Comparison of ENCODE assay signal across 8 mouse cellular contexts in the genomic region with DNA sequence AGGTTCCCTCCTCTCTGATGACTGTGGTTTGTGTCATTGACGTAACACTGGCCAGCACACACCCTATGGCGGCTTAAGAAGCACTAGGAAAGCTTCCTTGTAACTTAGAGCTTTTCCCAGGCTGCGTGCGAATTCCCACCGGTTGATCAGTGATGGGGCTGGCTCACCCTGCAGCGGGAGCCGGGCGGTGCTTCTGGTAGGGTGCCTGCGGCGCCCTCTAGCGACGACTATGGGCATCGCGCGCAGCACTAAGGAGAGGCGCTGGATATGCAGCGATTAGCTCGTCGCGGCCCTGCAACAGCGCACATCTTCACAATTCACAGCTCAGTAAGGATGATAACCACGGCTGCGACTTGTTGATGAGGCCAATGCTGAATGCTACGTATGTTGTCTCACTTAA. TPM values are rescaled to one million over a fixed set of nuclear protein-coding genes. Genes with fewer than 3 reads are reported as not detected.
DNase-seq lines count a peak whose midpoint lies in the region; ATAC-seq and TF ChIP-seq lines count a peak whose summit lies in the region.

No protein-coding gene starts in this region.

- H3K4me2 ChIP-seq in forebrain, embryonic 14.5 days (ENCODE audit: low read length): peak overlapping the region; percentile 30
- peak overlapping the region; percentile 23; the same call in 1 of the 2 replicates for H3K4me2 ChIP-seq in lung, embryonic 14.5 days

- peak; percentile 91 for DNase-seq in R1 (ENCODE audit: low read depth, low spot score)
- peak; percentile 88 for DNase-seq in cerebellum, adult 11-12 months
- peak; percentile 93 for DNase-seq in forebrain, embryonic 14.5 days (ENCODE audit: low spot score)
- DNase-seq in layer of hippocampus, adult 18-20 months (ENCODE audit: low spot score in 2 of 2): peak; percentile 85 to 95
- peak; percentile 87 for DNase-seq in lung, embryonic 14.5 days
- peak; percentile 95 for DNase-seq in retina, embryonic 14.5 days (ENCODE audit: low spot score)
- DNase-seq in urinary bladder, postnatal 36 days (ENCODE audit: low spot score in 2 of 2): peak; percentile 59 to 60

- no peaks in the 10 kb centered on the region for H3K27me3 ChIP-seq in forebrain, embryonic 14.5 days (replicated peaks; ENCODE audit: control insufficient read depth, insufficient read depth, low read length)
- peaks cover 26% of the 10 kb centered on the region for H3K27me3 ChIP-seq in lung, embryonic 14.5 days (ENCODE audit: insufficient read depth, low read length)

- H3K9me3 ChIP-seq in forebrain, embryonic 14.5 days (replicated peaks; ENCODE audit: control insufficient read depth, low read length): no peaks in the 10 kb centered on the region
- H3K9me3 ChIP-seq in lung, embryonic 14.5 days (ENCODE audit: low read depth, low read length): no peaks in the 10 kb centered on the region

- peak overlapping the region; percentile 46; the same call in 1 of the 2 replicates for H3K9ac ChIP-seq in forebrain, embryonic 14.5 days (ENCODE audit: low read length)
- H3K9ac ChIP-seq in lung, embryonic 14.5 days: no peak overlapping the region

- no peaks in the 10 kb centered on the region for H3K36me3 ChIP-seq in forebrain, embryonic 14.5 days (ENCODE audit: control insufficient read depth, insufficient read depth, low read length)
- no peaks in the 10 kb centered on the region for H3K36me3 ChIP-seq in lung, embryonic 14.5 days (ENCODE audit: insufficient read depth)

- ATAC-seq in forebrain, embryonic 14.5 days: peak; percentile 70
- ATAC-seq in hematopoietic stem cell, adult 5-6 weeks (replicated peaks in 1 of 2; ENCODE audit: insufficient read depth in 1 of 2, low FRiP score in 2 of 2, low TSS enrichment in 1 of 2, low read depth in 1 of 2, poor library complexity in 2 of 2, severe bottlenecking in 2 of 2): peak; percentile 69 to 77
- ATAC-seq in lung, embryonic 14.5 days (ENCODE audit: insufficient read depth): no peak

- no peak overlapping the region for H3K27ac ChIP-seq in forebrain, embryonic 14.5 days (ENCODE audit: low read depth, low read length)
- H3K27ac ChIP-seq in lung, embryonic 14.5 days (ENCODE audit: low read depth): no peak overlapping the region

- H3K4me1 ChIP-seq in forebrain, embryonic 14.5 days (ENCODE audit: control insufficient read depth, insufficient read depth, low read length): peaks cover 5% of the 10 kb centered on the region
- H3K4me1 ChIP-seq in lung, embryonic 14.5 days (ENCODE audit: insufficient read depth): no peaks in the 10 kb centered on the region

- WGBS in forebrain, embryonic 14.5 days: under 1% methylated on average over 24 of the region's 24 CpGs
- WGBS in lung, embryonic 14.5 days: under 1% methylated on average over 24 of the region's 24 CpGs

- H3K4me3 ChIP-seq in forebrain, embryonic 14.5 days (ENCODE audit: low read depth, low read length): no peak overlapping the region
- H3K4me3 ChIP-seq in lung, embryonic 14.5 days (ENCODE audit: low read depth, low read length): no peak overlapping the region

- peak; percentile 88 for TF ChIP-seq CTCF in lung, embryonic 14.5 days (IDR thresholded peaks at IDR 0.05; ENCODE audit: low read depth)

RNA-seq across cellular contexts. Expression of gene Sgsm1, which starts 3.4 kb away (rescaled TPM):
- 6.7 and 8.9 TPM in 2 replicates for polyA plus RNA-seq in forebrain, embryonic 14.5 days (2014; fragmentation: Nextera tagmentation; extraction: Ambion mirVana)
- total RNA-seq in hematopoietic stem cell, adult 5-6 weeks (2017): 8.2 and 20.1 TPM in 2 replicates
- 10 to 100 TPM; 75.8 to 90.7 TPM for total RNA-seq in layer of hippocampus, adult 18-20 months (2021)
- 3.8 and 5.2 TPM in 2 replicates for polyA plus RNA-seq in lung, embryonic 14.5 days (2014; fragmentation: Nextera tagmentation; extraction: Ambion mirVana)

RNA-seq across cellular contexts. Expression of gene Aym1, which starts 43.1 kb away (rescaled TPM):
- not detected in 2 replicates for polyA plus RNA-seq in forebrain, embryonic 14.5 days (2014; fragmentation: Nextera tagmentation; extraction: Ambion mirVana)
- not detected in 2 replicates for total RNA-seq in hematopoietic stem cell, adult 5-6 weeks (2017)
- not detected for total RNA-seq in layer of hippocampus, adult 18-20 months (2021)
- polyA plus RNA-seq in lung, embryonic 14.5 days (2014; fragmentation: Nextera tagmentation; extraction: Ambion mirVana): not detected in 2 replicates
